Mouse (Mus musculus): ENCODE measurements around the gene Gnaq.

Gene Gnaq

DNA sequence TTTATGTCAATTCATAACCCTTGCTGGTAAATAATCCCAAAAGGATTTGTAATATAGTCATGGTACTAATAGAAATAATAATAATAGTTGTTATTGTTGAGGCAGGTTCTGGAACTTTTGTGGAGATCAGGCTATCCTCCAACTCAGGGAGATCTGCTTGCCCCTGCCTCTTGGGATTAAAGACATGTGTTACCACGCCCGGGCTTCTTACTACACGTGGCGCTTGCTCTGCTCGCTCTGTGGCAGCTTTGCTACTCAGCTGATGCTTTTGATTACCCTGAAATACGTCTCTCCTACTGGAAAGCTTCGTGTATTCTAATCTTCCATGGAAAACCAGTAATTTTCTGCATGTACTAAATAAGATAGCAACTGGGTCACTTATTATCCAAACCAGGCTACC lies 187.4 kb downstream of the Gnaq start:
- no peak for DNase-seq (ENCODE audit: low read depth)

- DNase-seq (ENCODE audit: low read depth) = no peak
Observed at GRCm38 (mm10) chr19:16322986-16323385, 190.4 kb downstream of the Gnaq start.

- DNase-seq (ENCODE audit: low read depth) = no peak
Observed at GRCm38 (mm10) chr19:16324239-16324638, 191.6 kb downstream of the Gnaq start.

DNA sequence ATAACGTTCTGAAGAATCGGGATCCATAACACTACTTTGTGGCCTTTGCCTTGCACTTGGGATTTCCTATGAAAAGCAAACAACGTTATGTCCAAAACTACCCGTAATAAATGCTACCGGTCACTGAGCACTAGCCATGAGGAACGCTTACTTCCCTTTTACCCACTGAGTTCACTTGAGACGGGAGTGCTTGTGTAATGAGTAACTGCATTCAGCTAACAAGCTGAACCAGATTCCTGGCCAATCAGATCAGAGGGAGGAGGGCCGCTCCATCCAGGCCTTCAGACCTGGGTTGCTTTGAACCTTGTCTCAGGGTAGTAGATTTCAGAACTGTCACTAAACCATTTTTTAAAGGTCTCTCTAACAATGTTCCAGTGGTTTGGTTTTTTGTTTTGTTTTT lies 193.3 kb downstream of the Gnaq start:
- DNase-seq (ENCODE audit: low read depth) = peak; percentile 27

- DNase-seq (ENCODE audit: low read depth) = no peak
Observed at GRCm38 (mm10) chr19:16327401-16328073, 194.9 kb downstream of the Gnaq start.

DNA sequence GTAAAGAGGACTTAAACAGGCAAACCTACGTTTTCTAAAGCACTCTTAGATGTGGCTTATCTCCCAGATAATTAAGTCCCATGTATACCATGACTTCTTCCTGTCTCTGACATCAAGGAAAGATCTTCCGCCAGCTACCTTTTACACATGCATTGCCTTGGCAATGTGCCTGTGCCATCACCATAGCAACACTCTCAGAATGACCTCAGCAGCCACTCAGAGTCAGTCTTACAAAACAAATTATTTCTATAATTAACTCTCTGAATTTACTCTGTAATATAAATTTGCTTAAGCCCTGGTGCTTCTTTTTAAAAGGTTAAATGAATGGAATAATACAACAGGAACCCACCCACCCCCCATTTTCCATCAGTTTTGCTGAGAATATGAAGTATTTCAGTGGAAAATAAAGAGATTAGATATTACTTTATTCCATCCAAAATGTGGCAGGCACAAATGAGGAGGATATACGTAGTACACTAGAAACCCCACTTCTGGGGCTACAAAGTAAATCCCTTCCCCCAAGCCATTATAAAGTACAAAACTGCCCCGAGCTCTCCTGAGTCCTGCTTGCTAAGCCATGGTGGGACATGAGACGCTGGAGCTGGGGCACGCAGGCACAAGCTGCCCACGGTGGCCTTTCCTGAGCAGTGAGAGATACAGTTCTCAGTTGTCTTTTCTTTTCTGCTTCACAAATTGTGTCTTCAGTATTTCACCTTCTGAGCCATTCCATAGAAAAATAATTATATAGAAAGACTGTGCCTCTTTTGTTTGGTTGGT lies 195.6 kb downstream of the Gnaq start:
- DNase-seq (ENCODE audit: low read depth) = no peak

DNA sequence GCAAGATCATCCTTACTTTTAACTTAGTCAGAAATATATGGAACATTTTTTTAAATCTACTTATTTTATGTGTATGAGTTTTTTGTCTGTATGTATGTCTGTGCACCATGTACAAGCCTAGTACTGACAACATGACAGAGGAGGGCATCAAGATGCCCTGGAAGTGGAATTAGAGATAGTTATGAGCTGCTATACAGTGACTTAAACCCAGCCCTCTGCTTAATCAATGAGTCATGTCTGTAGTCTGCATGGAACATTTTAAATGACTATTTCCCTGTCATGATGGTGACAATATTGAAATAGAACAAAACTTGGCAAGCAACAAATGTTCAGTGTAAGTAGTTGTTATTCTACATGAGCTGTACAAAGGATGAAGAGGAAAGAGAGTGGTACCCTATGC lies 196.4 kb downstream of the Gnaq start:
- DNase-seq (ENCODE audit: low read depth) = no peak

DNA sequence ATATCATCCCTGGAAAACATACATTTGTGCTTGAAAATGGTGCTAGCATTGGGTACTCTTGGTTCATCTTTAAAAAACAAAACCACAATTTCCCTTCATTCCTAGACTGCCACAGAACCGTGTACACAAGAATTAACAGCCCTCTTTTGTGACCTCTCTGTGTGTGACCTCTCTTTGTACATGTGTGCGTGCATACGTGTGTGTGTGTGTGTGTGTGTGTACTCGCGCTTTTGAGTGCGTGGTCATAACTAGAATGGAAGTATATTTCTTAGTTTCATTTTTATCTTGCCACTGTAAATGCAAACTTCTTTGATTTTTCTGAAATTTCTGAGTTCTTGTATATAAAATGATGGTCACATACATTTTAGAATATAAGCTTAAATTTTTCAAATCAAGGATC lies 197.0 kb downstream of the Gnaq start:
- DNase-seq (ENCODE audit: low read depth) = no peak

DNA sequence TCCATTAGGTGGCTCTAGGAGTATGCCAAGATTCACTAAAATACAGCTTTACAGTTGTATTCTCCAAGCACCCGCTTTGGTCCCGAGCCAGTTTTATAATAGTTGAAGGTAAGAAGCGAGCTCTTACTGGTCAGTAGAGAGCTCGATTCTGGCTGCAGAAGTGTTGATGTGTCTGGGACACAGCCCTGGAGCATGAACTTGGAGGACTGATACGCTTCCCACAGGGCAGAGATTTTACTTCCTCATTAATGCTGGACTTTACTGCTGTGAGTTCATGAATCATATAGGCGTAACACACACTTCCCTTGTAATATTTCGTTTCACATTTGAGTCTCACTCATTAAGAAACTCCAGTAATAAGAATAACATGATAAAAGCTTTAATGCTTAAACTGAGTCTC lies 197.5 kb downstream of the Gnaq start:
- DNase-seq (ENCODE audit: low read depth) = no peak

DNA sequence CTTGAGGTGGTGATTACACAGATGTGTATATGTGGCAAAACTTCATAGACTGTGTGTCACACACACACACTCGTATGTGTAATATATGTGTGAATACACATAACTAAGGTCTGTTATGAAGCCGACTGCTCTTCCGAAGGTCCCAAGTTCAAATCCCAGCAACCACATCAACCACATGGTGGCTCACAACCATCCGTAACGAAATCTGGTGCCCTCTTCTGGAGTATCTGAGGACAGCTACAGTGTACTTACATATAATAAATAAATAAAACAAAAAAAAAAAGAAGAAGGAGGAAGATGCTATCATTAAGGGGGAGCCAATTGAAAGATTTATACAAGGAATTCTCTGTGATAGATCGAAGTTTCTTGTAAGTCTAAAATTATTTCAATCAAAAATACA lies 198.4 kb downstream of the Gnaq start:
- no peak for DNase-seq (ENCODE audit: low read depth)

DNA sequence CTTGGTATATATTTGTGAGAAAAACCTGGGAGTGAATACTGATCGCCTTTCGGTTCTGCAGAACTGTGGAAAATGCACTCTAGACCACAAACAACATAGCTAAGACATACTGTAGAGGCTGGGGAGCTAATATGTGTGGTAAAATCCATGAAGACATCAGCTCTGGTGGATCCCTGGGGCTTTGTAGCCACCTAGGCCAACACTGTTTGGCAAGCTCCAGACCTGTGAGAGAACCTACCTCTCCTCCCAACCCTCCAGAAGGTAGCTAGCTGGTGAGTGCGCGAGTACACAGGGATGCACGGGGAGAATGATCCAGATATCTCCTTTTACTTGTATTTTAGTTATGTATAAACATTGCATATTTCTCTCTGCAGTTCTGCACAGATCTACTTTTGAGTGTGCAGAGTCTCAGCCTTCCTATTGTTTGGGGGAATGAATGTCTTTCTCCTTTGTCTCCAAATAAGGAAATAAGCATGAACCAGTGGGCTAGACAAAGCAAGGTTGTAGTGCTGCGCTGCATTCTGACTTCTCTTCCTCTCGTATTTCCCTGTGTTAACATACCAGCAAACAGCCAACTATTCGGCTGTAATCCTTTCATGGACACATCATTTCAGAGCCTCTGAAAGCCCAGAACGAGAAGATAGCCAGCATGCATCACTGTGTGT lies 205.4 kb downstream of the Gnaq start:
- DNase-seq (ENCODE audit: low read depth) = no peak

DNA sequence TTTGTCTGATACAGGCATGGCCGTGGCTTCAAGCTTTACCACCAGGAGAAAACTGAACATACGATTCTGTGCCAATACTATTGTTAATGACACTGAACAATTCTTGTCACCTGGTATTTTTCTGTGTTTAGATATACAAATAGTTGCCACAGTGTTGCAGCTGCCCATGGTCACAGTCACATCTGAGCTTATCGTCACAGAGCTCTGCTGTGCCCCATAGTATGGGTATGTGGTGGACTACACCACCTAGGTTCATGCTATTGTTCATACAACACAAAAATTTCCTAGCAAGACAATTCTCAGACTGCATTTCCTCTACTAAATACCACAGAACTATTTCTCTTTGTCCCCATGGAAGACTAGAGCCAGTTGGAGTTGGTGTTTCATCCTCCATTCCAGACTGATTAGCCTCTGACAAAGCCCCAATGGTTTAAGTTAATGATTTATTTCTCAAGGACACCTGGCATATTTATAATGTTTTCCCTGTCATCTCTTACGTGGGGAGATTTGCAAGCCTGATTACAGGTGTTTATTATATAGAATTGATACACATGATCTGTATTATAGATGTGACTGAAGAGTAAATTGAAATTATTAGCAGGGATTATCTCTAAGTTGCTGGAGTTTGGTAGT lies 207.4 kb downstream of the Gnaq start:
- no peak for DNase-seq (ENCODE audit: low read depth)

- no peak for DNase-seq (ENCODE audit: low read depth)
Observed at GRCm38 (mm10) chr19:16342702-16343101, 210.1 kb downstream of the Gnaq start.

DNA sequence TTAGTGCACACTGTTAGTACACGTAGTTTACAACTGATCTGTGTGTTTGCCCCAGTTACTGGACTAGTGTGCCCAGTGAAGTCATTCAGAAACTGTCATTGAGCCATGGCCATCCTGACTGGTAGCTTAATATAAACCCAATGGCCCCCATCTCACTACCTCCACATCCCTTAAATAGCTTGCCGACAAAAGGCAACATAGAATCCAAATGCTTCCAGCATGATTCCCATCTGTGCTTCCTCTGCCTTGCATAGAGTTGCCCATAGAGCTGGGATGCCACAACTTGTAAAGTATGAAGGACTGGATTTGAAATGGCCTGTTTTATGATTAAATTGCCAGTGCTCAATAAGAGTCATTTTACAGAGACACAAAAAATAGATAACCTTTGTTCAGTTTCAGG lies 212.9 kb downstream of the Gnaq start:
- DNase-seq (ENCODE audit: low read depth) = no peak

- DNase-seq (ENCODE audit: low read depth) = no peak
Observed at GRCm38 (mm10) chr19:16347037-16347436, 214.4 kb downstream of the Gnaq start.

GRCm38 (mm10) chr19:16353701-16354136 lies 221.1 kb downstream of the Gnaq start:
- peak; percentile 13 for DNase-seq (ENCODE audit: low read depth)

DNA sequence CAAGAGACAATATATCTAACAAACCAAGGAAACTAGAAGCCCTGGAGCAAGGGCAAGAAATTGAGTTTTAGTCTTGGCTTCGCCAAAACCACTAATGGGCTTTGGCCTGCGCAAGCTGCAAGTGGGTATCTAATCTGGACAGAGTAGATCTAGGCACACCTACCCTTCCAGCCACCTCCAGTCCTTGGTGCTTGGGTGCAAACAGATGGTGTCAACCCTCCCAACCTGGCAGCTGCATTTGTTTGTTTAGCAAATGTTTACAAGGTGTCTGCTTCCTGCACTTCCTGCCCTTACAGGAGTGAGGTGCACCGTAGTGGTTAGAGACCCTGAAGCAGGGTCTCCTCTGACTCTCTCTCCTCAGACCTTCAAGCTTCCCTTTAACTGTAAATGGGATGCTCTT lies 225.5 kb downstream of the Gnaq start:
- DNase-seq (ENCODE audit: low read depth) = no peak

- no peak for DNase-seq (ENCODE audit: low read depth)
Observed at GRCm38 (mm10) chr19:16358905-16359304, 226.3 kb downstream of the Gnaq start.

DNA sequence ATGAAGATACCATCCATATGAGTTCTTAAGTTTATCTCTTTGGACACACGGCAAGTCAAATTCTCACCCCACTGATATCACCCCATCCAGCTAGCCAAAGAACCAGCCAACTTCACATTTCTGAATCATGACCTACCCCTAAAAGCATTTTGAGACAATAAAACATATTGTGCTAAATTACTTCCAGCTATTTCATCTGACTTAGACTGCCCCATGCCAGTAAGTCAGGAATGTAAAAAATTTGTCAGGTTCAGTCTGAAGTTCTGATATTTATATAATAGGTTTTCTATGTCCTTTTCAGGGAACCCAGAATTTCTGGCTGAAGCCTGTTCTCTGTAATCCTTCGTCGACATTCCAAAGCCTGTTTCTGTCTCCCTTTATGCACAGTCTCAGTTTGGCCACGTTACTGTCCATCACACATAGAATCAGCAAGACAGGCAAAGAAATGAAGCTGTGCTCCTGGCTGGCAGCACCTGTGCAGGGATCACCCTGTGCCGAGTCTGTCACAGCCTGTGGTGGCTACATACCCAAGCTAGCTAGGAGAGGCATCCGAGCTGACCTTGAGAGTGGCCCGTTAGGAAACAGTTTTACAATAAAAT lies 233.9 kb downstream of the Gnaq start:
- no peak for DNase-seq (ENCODE audit: low read depth)

- peak; percentile 60 for DNase-seq (ENCODE audit: low read depth)
Observed at GRCm38 (mm10) chr19:16367218-16367617, 234.6 kb downstream of the Gnaq start.

DNA sequence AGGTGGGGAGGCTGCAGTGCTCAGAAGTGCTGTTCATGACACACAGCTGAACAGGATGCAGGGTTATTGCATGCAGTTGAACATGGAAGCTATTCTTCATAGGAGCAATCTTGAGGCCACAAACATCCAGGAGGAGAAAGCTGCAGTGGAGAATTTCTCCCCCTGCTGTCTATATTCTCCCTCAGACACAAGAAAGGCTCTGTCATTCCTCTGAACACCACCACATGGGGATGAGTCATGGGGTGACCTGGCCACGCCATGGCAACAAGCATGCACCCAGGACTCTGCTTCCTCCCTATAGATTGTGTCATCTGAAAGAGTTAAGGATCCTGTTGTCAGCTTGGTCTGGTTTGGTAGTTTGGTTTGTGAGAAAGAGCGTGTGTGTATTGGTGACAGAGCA lies 239.0 kb downstream of the Gnaq start:
- DNase-seq (ENCODE audit: low read depth) = peak; percentile 36

- no peak for DNase-seq (ENCODE audit: low read depth)
Observed at GRCm38 (mm10) chr19:16372752-16373486, 240.3 kb downstream of the Gnaq start.
